Mouse (Mus musculus) neural tube, embryonic 10.5 days (tissue): ENCODE results near the gene Pros1.

Experiments
- DNase-seq: peaks from one replicate; pipeline ENCODE4 v3.0.0-alpha.2; 2017; ENCODE audit warnings: low spot score; ENCODE audit errors: extremely low spot score

Gene Pros1

DNA sequence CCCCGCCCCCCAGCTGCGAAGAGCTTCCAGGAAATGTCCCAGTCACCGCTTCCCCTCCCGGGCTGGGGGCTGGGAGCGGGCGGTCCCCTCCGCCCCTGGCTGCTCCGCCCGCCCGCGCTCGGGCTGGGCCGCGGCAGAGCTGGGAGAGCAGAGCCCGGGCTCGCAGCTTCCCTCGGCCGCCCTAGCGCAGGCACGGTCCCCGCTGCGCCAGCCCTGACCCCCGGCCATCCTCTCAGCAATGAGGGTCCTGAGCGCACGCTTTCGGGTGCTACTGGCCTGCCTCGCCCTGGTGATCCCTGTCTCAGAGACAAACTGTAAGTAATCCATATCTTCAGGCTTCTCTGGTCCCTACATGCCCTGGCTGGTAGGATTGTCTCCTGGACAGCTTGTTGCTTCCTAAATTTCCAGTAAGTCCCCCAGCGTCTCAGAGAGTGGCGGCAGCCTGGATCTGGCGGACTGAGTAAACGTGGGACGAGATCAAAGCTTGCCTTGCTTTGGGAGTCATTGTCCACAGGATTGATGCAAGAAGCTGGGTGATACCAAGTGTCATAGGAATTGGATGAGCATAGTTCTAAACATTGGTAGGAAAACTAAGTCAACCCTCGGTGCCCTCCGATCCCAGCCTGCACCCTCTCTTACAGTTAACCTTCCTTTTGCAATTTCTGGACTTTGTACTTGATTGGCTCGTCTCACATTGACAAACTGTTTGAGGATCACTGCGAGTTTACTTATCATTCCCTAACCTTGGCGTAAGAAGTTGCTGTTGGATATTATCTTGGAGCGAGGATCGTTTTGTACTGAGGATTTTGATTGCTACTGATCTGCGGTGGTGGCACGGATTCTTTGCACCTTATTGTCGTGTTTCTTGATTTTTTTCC, at the start of gene Pros1:
Pros1 (plus strand) TSS at position 117 of the 878 bp plus-strand sequence.
- peak; percentile 77 for DNase-seq

DNA sequence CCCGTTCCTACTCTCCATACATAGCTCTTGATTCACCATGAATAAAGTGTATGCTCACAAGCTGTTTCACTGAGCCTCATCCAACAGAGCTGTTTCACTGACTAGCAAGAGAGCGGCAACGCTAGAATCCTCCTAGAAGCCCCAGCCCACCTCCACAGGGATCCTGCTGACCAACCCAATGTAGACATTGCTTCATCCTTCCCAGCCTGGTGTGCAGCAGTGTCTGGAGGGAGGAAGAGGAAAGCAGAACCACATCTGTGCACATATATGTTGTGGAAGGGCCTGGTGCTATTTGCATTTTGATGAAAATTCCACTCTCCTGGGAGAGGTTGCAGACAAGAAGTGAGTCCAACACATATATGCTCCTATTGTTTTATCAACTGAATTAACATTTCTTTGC, 49.5 kb upstream of the Pros1 start:
- no peak for DNase-seq

DNA sequence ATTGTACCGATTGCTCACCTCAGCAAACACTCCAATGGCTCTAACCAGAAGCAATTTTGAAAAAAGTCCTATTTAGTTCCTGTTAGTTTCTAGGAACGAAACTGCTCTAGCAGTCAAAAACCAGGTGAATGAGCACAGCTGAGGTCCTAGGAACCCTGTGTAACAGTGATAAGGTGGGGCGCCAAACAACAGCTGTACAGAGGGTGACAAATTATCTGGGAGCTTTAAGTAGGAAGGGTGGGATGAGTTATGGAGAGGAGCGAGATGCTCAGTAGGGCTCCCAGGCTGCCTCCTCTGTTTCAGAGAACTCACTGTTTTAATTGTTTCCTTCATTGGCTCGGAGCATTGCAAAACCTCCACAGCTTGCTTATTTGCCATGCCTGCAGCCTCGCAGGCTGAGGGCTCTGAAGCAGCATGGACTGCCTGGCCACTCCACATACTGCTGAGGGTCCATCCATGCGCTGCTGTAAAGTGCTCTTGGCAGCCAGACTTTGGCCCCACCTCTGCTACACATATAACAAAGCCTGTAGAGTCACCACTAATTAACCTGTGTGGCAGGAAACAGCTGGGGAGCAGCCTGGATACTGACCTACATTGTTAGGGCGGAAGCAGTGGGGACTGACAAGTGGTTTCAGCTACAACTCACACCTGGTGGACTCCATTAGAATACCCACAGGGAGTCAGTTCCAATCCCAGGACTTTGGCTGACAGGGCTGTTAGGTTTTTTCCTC, 46.7 kb upstream of the Pros1 start:
- no peak for DNase-seq

DNA sequence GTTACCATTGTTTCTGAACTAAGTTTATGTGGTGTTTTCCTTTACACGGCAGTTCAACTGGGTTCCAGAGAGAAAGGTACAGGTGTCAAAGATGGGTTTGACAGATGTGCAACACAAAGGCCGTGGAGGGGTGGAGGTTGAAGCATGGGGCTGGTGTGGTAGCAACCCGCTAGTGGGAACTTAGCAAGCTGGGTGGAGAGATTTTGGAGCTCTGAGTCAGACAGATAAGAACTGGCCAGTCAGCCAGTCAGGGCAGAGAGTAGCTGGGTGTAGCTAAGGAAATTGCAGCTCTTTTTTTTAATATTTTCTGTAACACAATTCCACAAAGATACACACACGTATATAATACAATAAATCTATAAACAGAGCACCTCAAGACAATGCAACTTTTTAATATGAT, 43.3 kb upstream of the Pros1 start:
- no peak for DNase-seq

DNA sequence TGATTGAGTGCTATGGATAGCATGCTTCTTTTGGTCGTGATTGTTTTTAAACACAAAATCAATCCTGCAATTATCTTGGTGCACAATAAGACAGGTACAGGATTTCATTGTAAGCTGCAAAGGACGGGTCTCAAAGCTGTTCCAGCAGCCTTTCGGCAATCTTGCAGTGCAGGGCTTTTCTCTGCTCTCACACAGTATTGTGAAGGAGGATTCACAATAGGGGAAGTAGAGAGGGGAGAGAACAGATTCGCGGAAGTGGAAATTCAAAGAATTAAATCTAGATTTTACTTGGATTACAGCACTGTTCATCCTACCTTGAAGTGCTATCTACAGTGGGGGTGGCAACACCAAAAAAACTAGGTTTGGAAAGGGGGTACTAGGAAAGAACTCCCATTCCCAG, 40.3 kb upstream of the Pros1 start:
- DNase-seq: no peak

DNA sequence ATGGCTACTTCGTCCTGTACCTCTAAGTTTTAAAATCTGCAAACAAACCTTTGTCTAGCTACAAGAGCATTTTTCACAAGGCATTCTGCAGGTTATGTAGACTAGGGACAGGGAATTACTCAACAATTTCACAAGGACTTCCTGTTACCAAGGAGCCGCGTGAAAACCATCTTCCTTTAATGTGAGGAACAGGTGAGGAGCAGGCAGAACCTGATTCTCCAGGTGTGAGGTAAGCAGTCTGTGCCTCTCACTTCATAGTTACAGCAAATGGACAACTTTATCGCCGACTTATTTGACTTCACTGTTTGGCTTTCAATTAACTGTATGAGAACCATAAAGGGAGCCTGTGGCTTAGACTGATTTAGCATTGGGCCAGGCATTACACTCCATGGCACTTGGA, 39.6 kb upstream of the Pros1 start, which contains the start of gene Stx19:
Stx19 (plus strand) TSS at position 186 of the 400 bp plus-strand sequence.
- DNase-seq: no peak

DNA sequence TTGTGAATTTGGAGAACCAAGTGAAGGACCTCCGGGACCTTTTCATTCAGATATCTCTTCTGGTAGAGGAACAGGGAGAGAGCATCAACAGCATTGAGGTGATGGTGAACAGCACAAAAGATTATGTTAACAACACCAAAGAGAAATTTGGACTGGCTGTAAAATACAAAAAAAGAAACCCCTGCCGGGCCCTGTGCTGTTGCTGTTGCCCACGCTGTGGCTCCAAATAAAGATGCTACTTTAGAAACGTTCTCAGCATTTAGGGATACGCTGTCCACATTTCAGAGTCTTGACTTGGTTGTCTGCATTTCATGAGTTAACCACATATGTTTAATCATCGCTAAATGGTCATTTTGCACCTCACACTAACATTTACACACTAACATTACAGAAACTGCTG, 31.6 kb upstream of the Pros1 start:
- no peak for DNase-seq

DNA sequence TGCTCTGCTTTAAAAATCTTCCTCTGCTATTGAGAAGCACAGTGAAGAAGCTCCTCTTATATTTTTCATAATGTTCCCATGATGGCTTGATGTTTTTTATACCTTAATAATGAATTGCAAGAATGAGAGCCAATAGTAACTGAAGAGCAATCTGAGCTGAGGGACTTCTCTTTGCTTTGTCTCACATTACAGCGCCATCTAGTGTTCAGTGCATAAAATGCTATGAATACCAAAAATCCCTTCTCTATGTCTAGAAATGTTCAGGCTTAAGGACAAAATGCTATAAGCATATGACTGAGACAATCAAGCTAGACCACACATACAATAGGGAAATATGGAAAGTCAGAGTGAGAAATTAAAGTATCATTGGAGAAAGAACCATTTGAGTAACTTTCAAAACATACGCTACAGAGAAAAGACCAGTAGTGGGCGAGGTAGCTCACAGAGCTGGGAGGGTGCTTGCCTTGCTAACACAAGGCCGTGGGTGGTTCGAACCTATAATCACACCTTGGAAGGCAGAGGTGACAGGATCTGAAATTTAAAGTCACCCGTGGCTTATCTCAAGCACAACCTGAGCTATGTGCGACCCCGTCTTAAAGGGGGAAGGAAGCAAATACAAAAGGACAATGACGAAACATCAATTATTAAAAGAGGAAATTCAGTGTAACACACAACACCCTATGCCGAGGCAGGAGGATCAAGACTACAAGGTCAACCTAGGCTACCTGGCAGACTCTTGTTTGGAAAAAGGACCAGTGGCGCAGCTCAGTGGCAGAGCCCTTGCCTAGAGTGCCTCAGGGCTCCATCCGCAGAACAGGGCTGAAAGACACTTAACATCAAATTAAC, 27.7 kb upstream of the Pros1 start:
- no peak for DNase-seq

DNA sequence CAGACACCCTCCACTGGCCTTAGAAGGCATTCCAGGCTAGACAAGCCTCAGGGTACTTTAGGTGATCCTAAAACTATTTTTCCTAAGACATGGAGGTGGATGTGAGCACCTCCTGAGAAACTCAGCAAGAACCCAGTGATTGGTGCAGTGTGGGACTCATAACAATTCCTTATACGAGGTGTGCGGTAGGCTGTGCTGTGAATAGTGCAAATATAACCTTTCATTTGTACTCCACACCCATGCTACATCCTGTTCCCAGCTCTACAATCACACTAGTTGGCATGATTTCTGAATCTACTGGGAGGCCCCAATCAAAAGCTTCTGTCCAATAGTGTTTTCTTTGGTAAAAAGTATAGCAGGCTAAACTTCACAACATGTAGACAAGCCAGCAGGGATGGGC, 22.1 kb upstream of the Pros1 start:
- DNase-seq: no peak

DNA sequence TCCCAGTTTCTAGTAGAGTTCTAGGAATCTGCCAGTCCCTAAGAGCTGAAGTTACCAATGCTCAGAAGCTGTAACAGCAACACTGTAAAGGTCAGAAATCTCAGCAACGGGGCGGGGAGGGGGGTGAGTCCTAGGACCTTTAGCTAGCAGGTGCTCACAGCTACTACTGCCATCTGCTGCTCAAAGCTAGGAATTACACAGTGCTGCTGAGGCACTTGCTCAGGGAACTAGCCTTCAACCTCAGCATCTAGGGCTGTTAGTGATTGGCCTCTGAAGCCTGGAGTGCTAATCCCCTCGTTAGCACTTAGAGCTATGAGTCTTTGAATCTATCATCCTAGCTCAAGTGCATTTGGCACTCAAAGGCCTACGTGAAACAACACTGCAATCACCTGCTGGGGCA, 21.6 kb upstream of the Pros1 start:
- peak; percentile 44 for DNase-seq

DNA sequence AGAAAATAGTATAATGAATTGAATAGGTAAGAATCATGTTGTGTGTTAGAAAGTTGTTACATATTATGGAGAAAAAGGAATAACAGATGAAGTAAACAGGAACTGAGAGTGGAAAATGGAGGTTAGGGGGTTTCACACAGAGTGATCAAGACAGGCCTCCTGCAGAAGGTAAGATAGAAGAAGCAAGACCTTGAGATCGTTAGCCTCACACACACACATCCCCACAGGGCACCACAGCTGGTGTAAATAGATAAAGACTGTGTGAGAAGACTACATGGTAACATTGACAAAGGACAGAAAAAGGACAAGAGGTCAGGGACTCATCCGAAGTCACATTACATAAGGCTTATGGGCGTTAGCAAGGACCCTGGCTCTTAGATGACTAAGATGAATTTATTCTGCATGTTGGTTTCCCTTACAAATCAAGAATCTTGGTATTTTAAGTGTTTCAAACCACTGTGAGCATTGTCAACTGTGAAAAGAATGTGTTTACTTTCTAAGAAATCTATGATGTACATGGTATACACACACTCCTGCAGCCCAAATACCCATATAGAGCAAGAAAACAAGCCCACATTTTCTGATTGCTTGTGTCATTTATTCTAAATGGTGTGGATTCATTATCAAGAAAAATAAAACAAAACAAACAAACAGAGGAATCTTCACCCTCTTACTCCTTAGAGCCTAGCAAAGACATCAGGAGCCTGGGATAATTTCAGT, 19.9 kb upstream of the Pros1 start:
- no peak for DNase-seq

DNA sequence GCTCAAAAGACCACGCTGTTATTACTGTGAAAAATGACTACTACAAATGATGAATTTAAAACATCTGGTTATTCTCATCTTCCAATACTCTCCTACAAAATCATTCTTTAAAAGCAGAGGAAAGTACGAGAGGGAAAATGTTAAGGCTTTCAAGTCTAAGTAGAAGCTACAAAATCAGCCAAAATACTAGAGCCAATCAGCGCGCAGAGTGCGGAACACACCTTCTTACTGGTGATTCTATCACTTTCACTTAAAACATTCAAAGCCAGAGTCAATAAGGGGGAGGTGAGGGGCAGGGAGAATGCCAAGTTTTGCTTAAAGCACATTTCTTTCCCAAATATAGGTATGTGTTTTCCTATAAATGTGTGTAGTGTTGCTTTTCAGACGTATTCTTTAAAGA, 8.8 kb upstream of the Pros1 start:
- DNase-seq: no peak

DNA sequence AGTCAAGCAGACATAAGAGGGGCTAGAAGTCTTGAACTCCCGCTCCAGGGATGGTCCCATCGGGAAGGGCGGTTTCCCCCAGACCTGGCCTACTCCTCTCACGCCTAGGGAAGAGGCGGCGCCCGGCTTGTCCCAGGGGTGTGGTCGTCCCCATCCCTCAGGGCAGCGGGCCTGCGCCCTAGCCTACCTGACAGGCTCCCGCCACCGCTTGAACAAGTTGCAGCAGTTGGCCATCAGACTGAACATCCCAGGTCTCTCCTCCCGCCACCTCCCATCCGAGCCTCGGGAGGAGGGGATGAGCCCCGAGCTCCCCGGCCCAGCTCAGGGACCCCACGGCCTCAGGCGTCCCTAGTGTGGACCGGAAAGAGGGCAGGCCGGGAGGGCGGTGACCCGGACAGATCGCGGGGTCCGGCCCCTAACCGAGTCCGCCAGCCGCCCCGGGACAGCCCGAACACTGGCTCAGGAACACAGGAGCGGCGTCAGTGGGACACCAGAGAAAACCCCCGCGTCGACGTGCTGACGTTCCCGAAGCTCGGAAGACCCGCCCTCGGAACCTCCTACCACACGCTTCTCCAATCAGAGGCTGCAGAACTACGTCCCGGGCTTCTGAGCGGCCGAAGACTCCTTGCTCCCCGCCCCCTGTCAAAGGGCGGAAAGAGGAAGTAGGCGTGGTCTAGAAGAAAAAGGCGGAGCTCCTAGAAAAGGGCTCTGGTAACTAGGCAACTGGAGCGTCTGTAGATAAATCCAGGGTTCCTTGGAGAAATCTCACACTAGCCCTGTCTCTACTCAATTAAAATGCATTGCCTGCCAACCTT, 7.4 kb upstream of the Pros1 start, which contains the start of gene Arl13b:
Arl13b (minus strand) TSS at position 543 of the 815 bp plus-strand sequence.
- peak; percentile 89 for DNase-seq

DNA sequence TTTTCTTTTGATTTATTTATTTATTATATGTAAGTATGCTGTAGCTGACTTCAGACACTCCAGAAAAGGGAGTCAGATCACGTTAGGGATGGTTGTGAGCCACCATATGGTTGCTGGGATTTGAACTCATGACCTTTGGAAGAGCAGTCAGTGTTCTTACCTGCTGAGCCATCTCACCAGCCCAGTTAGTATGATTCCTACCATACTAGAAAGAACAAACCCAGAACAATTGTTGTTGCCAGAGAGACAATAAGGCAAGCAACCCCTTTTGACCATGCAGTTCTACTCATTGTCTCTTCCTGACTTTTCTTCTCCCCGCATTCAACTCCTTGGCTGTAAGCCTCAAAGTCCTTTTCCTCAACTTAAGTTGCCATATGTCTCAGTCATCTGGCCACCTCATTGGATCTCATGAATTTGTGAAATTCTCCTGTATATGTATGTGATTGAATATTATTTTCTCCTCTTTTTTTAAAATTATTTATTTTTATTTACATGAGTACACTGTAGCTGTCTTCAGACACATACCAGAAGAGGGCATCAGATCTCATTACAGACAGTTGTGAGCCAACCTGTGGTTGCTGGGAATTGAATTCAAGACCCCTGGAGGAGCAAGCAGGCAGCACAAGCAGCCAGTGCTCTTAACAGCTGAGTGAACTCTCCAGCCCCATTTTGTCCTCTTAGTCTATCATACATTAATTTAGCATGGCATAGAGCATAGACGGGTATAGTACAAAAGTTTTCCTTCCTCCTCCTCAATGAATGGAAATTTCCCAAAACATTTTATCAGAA, 1.4 kb upstream of the Pros1 start:
- no peak for DNase-seq

DNA sequence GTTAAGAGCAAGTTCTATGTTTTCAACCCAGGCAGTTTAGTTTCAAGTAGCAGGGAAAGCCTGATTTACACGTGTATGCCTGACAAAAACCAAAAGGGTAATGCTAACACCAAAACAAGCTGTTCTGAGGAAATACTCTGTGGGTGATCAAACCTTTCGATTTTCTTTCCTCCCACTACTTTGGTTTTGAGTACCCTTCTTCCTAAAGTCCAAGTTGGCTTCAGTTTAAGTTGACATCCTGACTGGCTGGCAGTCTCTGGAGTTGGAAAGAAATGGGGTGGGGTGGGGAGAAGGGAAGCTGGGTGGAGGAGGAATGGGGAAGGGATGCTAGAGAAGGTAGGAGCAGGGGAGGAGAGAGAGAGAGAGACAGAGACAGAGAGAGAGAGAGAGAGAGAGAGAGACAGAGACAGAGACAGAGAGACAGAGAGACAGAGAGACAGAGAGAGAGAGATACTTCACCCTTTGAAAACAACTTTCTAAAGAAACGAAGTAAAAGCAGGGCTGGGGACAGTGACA, 438 bp upstream of the Pros1 start:
- peak; percentile 23 for DNase-seq

DNA sequence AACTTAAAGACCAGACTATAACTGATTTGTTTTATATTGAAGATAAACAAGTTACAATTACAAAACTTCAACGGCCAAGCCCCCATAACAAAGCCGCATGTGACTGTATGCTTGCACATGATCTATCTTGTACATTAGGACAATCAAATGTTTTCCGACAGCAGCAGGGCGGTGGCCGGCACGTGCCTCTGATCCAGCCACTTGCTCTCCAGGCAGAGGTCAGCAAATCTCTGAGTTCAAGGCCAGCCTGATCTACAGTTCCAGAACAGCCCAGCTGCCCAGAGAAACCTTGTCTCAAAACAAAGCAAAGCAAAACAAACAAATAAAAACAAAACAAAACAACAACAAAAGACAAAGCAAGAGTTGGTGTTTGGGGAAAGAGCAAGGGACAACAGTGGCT, 1.3 kb downstream of the Pros1 start:
- DNase-seq: no peak

DNA sequence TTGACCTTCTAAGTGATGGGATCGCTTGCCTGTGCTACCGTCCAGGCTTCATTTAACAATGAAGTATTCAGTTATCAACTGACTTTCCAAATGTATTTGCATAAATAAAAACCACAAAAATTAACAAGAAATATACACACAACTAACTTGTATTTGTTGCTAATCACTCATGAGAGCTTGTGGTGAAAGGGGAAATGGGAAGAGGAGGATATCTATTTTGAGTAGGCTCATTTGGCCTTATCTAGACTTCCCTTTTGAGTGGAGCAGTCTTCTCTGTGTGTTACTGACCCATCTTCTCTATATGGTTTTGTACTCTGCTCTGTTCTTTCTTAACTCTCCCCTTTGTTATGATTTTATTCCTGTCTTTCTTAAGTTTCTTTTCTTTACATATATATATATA, 2.2 kb downstream of the Pros1 start:
- no peak for DNase-seq

DNA sequence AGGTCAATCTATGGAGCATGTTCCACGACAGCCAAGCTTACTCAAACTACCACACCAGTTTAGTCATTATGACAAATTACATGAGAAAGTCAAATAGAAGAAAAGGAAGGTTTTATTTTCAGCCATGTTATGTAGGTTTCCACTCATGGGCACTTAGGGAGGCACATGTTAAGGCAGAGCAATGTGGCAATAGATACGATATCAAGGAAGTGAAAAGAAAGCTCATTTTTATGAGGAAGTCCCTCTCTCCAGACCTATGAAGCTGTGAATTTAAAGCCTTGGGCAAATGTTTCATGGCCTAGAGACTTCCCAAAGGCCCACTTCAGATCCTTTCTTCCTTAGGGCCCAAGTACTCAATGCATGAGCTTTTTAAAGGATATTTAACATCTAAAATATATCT, 3.4 kb downstream of the Pros1 start:
- DNase-seq: no peak

DNA sequence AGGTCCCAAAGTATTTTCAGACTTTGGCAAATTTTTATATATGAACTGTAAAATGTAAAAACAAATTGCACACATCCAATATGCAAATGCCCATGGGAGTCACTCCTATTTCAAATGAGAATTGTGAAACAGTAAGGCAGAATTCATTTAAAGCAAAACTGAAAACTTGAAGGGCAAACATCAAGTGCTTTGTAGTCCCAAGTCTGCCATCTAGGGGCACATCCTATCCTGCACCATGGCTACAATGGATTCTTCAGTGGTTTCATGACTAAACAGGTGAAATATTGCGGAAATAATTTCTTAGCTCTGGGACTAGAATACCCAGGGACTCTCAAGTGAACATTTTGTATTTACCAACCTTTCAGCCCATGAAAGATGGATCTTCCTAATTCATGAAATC, 3.9 kb downstream of the Pros1 start:
- DNase-seq: no peak
